Mouse (Mus musculus): Measurements from ENCODE around the gene Gm20838. TPM values are rescaled to one million over a fixed set of nuclear protein-coding genes. Genes with fewer than 3 reads are reported as not detected.
"Not testable (repeated sequence)": the region's sequence is repeated elsewhere in the genome, so short reads cannot be mapped to it uniquely, and the experiment has no call there.

Gm20838 gene
- total RNA-seq (2021), result not detected
- long read RNA-seq, experiment 1, result 0 reads
- long read RNA-seq, experiment 2, result 0 reads

DNA sequence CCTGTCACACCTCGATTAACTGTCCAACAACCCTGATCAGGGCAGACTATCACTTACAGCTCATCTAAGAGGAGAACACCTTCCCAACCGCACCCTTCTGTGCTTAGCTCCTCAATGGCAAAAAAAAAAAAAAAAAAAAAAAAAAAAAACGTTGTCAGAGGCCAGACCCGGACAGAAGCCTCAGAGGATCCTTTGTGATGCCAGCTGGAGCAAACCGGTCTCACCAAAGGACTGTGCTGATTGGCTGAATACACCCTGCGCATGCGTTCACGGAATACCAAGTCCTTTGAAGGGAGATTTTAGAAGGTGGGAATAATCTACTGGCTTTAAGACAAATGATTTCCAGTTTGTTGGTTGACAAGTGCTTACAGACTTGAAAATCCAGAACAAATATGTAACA, at the start of gene Gm20838:
Gm20838 (minus strand) TSS at position 101 of the 400 bp plus-strand sequence.
- DNase-seq, result not testable (repeated sequence)
